Mouse (Mus musculus) bone marrow, adult 2 months (tissue): Measurements from ENCODE around the gene Foxf1. TPM values are rescaled to one million over a fixed set of nuclear protein-coding genes. Genes with fewer than 3 reads are reported as not detected.

ENCODE experiments used
- H3K27ac ChIP-seq: fragments of 200-500 bp; 2 replicates; pipeline ENCODE4 v1.5.1; 2012; ENCODE audit warnings: low read depth, mild to moderate bottlenecking, control low read depth, inconsistent platforms, low read length; ENCODE audit not compliant: control insufficient read depth, poor library complexity, insufficient read depth
- H3K4me1 ChIP-seq: fragments of 200-500 bp; 2 replicates; pipeline ENCODE4 v1.6.1; 2011; ENCODE audit warnings: low read length; ENCODE audit not compliant: control insufficient read depth, insufficient read depth
- H3K4me3 ChIP-seq: fragments of 200-500 bp; replicated peaks from 2 replicates; pipeline ENCODE3; 2011; ENCODE audit warnings: mild to moderate bottlenecking, low read depth, low read length, control low read depth; ENCODE audit not compliant: control insufficient read depth
- CTCF ChIP-seq: fragments of 200-500 bp; IDR thresholded peaks from 2 replicates; pipeline ENCODE4 v1.5.1; 2011; ENCODE audit warnings: low read length, control low read depth; ENCODE audit not compliant: control insufficient read depth, insufficient read depth
- POLR2A ChIP-seq: fragments of 200-500 bp; IDR thresholded peaks from 2 replicates; pipeline ENCODE4 v1.6.1; 2011; ENCODE audit warnings: low read depth, mild to moderate bottlenecking, control low read depth, low read length, borderline replicate concordance; ENCODE audit not compliant: control insufficient read depth
- WGBS: fragments of 180-500 bp; shearing (Covaris S2); methylation state at CpG from one replicate; pipeline ENCODE4 v1.1.7; 2018; 5-methylcytosine and 5-hydroxymethylcytosine counted together
- polyA plus RNA-seq: library from polyadenylated mRNA; stranded (reverse); fragments of >200 nt; gene quantifications from 2 replicates; pipeline ENCODE4 v1.2.4, GENCODE M21; 2011; ENCODE audit warnings: low replicate concordance; ENCODE audit not compliant: missing spikeins, insufficient read depth, insufficient read length

Gene Foxf1
- polyA plus RNA-seq, 1 experiment, result not detected

DNA sequence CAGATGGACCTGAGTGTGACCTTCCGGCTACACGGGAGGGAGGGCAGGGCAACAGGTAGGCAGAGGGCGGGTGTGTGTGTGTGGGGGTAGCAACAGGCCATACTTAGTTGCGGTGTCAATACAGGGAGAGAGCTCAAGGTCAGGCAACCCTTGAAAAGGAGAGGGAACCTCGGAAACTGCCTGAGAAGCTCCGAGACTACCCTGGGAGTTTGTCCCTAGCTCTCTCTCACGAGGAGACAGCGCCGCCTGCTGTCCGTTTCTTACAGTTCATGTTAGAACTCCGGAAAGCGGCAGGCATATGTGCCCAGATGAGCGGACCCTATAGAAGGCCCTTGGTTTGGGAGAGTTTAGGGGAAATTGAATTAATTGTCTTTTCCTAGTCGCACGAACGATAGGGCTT, 8.4 kb downstream of the Foxf1 start:
- no peak for TF ChIP-seq POLR2A
- peak; percentile 80 for TF ChIP-seq CTCF
- Histone ChIP-seq H3K4me1 (no peaks in the 10 kb centered on the region), H3K27ac (no peak overlapping the region), H3K4me3 (no peak overlapping the region)
- 2% methylated on average over 16 of the region's 16 CpGs for WGBS

DNA sequence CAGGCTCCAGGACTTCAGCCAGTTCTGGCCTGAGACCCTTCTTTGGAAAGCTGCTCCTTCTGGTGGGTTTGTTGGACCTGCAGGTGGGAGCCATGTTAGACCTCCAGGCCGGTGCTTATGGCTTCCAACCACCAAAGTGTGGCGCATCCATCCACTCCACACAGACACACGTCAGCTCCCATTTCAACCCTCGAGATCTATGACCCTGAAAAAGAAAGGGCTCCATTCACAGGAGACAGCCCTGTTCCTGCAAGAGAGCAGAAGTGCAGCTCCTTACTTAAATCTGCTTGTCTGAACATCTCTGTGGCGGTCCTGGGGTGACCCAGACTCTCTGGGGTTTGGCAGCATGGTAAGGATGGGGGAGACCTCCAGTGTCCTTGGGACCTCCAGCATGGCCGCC, 9.3 kb downstream of the Foxf1 start:
- TF ChIP-seq CTCF, result no peak
- TF ChIP-seq POLR2A, result no peak
- H3K4me1 ChIP-seq, result no peaks in the 10 kb centered on the region
- 53% methylated on average over 6 of the region's 6 CpGs for WGBS
- no peak overlapping the region for H3K4me3 ChIP-seq
- no peak overlapping the region for H3K27ac ChIP-seq

DNA sequence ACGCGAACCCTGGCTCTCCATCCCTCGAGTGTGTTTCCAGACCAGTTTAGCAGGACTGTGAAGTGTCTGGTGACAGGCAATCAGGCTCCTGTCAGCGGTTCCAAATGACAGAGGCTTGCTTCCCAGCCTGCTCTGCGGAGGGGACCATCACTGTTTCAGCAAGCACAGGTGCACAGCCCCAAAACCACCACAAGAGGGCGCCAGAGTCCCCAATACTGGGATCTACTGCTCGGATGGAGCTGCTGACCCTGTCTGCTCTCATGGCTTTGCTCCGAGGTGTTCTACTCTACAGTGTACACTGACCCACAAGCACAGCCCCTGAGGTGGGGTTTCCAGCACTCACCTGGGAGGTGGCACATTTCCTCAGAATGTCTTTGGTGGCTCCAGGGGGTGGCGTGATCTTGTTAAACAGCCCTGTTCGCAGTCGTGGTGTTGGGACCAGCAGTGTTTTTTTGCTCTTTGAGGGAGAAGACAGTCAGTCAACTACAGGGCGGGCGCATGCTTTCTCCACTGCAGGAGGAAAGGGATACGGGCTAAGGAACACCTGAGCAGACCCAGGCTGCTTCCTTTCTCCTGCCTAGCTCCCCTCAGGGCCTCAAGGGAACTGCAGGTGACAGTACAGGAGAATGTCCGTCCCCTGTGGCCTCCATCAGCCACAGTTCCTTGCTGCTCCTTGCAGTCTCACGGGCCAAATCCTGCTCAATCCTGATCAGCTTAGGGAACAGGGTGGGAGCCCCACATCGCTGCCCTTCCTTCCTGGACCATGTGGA, 20.0 kb downstream of the Foxf1 start:
- no peak overlapping the region for H3K27ac ChIP-seq
- H3K4me1 ChIP-seq, result peaks cover 1% of the 10 kb centered on the region; the same call in 1 of the 2 replicates
- H3K4me3 ChIP-seq, result no peak overlapping the region
- TF ChIP-seq CTCF (peak; percentile 93), POLR2A (no peak)
- 61% methylated on average over 17 of the region's 17 CpGs for WGBS

DNA sequence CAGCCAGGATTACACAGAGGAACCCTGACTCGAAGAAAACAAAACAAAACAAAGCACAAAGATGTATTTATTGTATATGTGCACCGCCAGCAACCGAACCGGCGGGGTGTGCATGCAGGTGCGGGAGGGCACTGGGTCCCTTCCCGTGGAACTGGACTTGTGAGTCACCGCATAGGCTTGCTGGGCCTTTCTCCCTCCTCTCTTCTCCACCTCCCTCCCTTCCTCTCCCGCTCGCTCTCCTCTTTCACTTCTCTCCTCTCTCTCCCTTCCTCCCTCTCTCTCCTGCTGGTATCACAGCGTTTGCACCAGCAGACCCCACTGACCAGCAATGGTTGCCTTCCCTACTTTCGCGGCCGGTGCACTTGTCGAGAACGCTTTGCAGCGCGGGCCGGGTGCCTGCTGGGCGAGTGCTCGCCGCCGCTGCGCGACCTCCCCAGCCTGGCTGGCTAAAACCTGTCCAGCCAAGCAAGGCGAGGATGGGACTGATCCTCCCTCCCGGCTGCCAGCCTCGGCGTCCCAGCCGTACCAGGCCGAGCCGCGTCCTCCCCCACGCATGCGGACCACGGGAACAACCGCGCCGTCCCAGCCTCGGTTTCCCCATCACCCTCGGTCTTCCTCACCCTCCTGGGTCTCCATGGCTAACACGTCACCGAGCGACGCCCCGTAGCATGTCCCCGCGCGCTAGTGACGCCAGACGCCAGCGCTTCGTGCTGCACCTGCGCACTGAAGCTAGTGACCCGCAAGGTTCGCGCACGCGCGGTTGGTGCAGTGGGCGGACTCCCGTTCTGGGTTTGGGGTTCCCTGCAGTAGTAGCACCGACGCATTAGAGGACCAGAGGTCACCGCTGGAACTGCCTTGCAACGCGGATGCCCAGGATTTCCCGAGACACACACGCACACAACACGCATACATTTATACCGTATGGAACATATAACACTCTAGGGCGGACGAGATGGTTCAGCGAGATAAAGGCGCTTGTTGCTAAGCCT, 23.8 kb downstream of the Foxf1 start, which contains the start of gene Mthfsd:
Gene Mthfsd, minus strand, starts transcription at position 725 of the 989 bp plus-strand sequence.
- 1% methylated on average over 75 of the region's 75 CpGs for WGBS
- Histone ChIP-seq H3K4me1 (peaks cover 3% of the 10 kb centered on the region; the same call in 1 of the 2 replicates), H3K4me3 (peak within 1 kb of the TSS; percentile 93), H3K27ac (peak within 1 kb of the TSS; percentile 45)
- TF ChIP-seq CTCF (peak; percentile 22; the same call in 1 of the 2 replicates), POLR2A (peak; percentile 78)

DNA sequence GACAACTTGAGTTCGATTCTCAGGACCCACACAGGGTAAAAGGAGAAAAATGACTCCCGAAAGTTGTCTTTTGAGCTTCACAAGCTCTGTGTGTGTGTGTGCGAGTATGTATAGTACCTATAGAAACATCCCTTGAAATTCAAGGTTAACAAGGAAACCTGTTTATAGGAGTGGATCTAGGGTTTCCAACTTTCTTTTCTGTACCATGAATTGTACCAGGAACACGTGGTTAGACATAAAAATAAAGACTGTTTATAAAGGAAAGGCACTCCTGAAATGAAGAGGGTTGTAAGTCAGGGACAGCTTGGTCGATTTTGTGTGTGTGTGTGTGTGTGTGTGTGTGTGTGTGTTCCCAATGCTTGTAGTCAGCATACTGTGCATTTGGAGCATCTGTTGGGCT, 24.5 kb downstream of the Foxf1 start:
- H3K4me1 ChIP-seq, result peaks cover 3% of the 10 kb centered on the region; the same call in 1 of the 2 replicates
- no peak overlapping the region for H3K27ac ChIP-seq
- TF ChIP-seq CTCF (no peak), POLR2A (no peak)
- H3K4me3 ChIP-seq, result peak overlapping the region; percentile 93
- WGBS, result 7% methylated on average over 5 of the region's 5 CpGs

DNA sequence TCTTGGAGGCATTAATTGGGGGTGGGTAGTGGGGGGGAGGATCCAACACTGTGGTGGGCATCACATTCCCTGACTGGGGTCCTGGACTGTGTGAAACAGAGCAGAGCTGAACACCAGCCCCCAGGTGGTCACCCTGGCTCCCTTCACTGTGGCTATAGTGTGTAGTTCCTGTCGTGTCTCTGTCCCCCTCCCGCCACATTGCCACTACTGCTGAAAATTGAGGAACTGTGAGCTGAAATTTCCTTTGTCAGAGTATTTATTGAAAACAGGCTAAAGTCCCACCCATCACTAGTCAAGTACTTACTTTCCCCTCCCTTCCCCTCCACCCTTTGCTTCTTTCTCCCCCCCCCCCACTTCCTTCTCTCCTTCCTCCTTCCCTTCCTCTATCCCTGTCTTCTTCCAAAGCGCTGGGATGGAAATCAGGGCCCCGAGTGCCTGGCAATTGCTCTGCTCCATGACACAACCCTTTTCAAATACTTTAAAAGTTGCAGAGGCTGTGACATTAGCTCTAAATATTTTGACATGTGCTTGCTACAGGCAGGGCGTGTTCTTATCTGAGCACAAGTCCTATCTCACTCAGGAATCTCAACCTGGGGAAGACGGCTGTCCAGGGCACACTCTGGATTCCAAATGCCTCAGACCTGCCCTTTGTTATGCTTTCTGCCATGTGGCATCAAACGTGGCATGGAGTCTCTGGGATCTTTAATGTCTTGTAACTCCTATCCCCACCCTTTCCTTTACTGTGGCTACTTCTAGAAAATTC, 27.1 kb downstream of the Foxf1 start:
- TF ChIP-seq CTCF, result no peak
- TF ChIP-seq POLR2A, result no peak
- Histone ChIP-seq H3K4me1 (peaks cover 3% of the 10 kb centered on the region; the same call in 1 of the 2 replicates), H3K4me3 (no peak overlapping the region), H3K27ac (no peak overlapping the region)
- WGBS, result 35% methylated on average over 7 of the region's 7 CpGs

DNA sequence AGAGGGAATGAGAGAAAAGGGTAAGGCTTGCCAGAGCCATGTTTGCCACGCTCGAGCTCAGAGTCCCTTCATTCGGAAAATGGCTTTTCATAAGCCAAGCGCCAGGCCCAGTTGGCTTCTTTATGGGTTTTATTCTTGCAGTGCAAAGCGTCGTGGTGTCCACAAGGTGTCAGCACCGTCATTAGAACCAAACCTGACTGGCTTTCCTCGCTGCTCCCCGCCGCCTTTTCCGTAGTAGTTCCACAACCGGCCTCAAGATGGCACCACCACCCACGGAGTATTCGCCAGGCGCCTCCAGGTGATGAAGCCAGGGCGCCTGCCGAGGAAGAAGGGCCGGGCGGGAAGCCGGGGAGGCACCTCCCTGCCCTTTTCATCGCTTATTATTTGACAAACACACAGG, 29.1 kb downstream of the Foxf1 start:
- H3K4me3 ChIP-seq, result no peak overlapping the region
- no peak overlapping the region for H3K27ac ChIP-seq
- WGBS, result under 1% methylated on average over 21 of the region's 21 CpGs
- TF ChIP-seq CTCF, result peak; percentile 95
- no peak for TF ChIP-seq POLR2A
- peaks cover 3% of the 10 kb centered on the region; the same call in 1 of the 2 replicates for H3K4me1 ChIP-seq

DNA sequence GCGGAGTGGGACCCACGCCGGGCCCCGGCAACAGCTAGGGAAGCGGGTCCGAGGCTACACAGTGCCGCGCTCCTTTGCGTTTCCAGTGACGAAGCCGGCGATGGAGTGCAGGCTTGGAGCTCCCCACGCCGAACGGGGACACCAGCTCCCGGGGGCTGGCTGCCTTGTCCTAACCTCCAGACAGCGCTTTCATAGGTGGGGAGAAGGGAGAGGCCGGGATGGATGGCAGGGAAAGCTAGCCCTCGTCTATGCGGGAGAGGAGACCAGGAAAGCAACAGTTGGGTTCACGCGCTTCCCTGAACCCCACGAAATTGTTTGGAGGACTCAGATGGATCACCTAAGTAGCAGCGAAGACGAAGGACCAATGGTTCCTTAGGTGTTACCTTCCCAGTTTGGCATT, 30.9 kb downstream of the Foxf1 start:
- Histone ChIP-seq H3K4me3 (no peak overlapping the region), H3K4me1 (no peaks in the 10 kb centered on the region; the same call in 1 of the 2 replicates), H3K27ac (no peak overlapping the region)
- TF ChIP-seq POLR2A (no peak), CTCF (no peak)
- WGBS, result 8% methylated on average over 25 of the region's 25 CpGs
